Mouse (Mus musculus): ENCODE data around the gene Pcbp4. TPM values are rescaled to one million over a fixed set of nuclear protein-coding genes. Genes with fewer than 3 reads are reported as not detected.

Pcbp4 gene
- polyA plus RNA-seq, 1 experiment from 2014 or later = 140 TPM

DNA sequence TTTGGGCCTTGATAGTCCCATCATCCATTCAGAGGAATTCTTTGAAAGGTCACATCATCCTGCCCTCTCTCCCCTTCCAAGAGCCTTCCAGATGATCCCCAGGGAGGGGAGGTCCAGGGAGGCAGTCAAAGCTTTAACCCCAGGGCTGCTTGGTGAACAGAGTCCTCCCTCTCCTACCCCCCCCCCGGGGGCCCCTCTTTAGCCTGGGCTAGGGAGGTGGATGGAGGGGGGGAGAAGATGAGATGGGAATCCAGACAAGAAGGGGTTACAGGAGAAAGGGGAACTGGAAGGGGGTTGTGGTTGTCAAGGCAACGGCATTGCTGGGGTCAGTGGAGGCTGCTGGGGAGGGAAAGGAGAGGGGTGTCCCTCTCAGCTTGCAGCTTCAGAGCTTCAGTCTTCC lies 32.5 kb upstream of the Pcbp4 start:
- 0% methylated on average over 2 of the region's 2 CpGs for WGBS
- ATAC-seq (replicated peaks; ENCODE audit: low FRiP score) = peak; percentile 33; the same call in 1 of the 2 replicates
- peak overlapping the region; percentile 6; the same call in 1 of the 2 replicates for H3K4me3 ChIP-seq (replicated peaks)
- H3K27me3 ChIP-seq = no peaks in the 10 kb centered on the region
- no peak overlapping the region for H3K9ac ChIP-seq
- peaks cover 51% of the 10 kb centered on the region for H3K4me1 ChIP-seq
- H3K36me3 ChIP-seq = no peaks in the 10 kb centered on the region
- H3K4me2 ChIP-seq = peak overlapping the region; percentile 53
- no peaks in the 10 kb centered on the region for H3K9me3 ChIP-seq (replicated peaks)
- H3K27ac ChIP-seq = peak overlapping the region; percentile 69; the same call in 1 of the 2 replicates

GRCm38 (mm10) chr9:106421033-106421864 lies 31.8 kb upstream of the Pcbp4 start:
- Histone ChIP-seq H3K27me3 (no peaks in the 10 kb centered on the region), H3K36me3 (no peaks in the 10 kb centered on the region), H3K4me1 (peaks cover 51% of the 10 kb centered on the region), H3K4me2 (peak overlapping the region; percentile 53), H3K4me3 (replicated peaks) (peak overlapping the region; percentile 15; the same call in 1 of the 2 replicates), H3K9me3 (replicated peaks) (no peaks in the 10 kb centered on the region), H3K27ac (peak overlapping the region; percentile 69), H3K9ac (peak overlapping the region; percentile 1; the same call in 1 of the 2 replicates)
- peak; percentile 33; the same call in 1 of the 2 replicates for ATAC-seq (replicated peaks; ENCODE audit: low FRiP score)
- 8% methylated on average over 18 of the region's 18 CpGs for WGBS

- Histone ChIP-seq H3K4me2 (peak overlapping the region; percentile 53), H3K4me1 (peaks cover 51% of the 10 kb centered on the region), H3K9me3 (replicated peaks) (no peaks in the 10 kb centered on the region), H3K9ac (peak overlapping the region; percentile 1; the same call in 1 of the 2 replicates), H3K36me3 (no peaks in the 10 kb centered on the region), H3K27ac (peak overlapping the region; percentile 69), H3K4me3 (replicated peaks) (peak overlapping the region; percentile 15; the same call in 1 of the 2 replicates), H3K27me3 (no peaks in the 10 kb centered on the region)
- peak; percentile 55; the same call in 1 of the 2 replicates for ATAC-seq (replicated peaks; ENCODE audit: low FRiP score)
- 0% methylated on average over 3 of the region's 3 CpGs for WGBS
Measured at GRCm38 (mm10) chr9:106421865-106422160, 31.3 kb upstream of the Pcbp4 start.

- Histone ChIP-seq H3K9me3 (replicated peaks) (no peaks in the 10 kb centered on the region), H3K4me2 (peak overlapping the region; percentile 80), H3K36me3 (peaks cover 33% of the 10 kb centered on the region), H3K9ac (peak overlapping the region; percentile 48), H3K27ac (peak overlapping the region; percentile 97), H3K4me1 (peaks cover 17% of the 10 kb centered on the region), H3K4me3 (replicated peaks) (peak overlapping the region; percentile 93), H3K27me3 (no peaks in the 10 kb centered on the region)
- ATAC-seq (replicated peaks; ENCODE audit: low FRiP score) = peak; percentile 64
- 13% methylated on average over 11 of the region's 11 CpGs for WGBS
Measured at GRCm38 (mm10) chr9:106428719-106429220, 24.3 kb upstream of the Pcbp4 start.

DNA sequence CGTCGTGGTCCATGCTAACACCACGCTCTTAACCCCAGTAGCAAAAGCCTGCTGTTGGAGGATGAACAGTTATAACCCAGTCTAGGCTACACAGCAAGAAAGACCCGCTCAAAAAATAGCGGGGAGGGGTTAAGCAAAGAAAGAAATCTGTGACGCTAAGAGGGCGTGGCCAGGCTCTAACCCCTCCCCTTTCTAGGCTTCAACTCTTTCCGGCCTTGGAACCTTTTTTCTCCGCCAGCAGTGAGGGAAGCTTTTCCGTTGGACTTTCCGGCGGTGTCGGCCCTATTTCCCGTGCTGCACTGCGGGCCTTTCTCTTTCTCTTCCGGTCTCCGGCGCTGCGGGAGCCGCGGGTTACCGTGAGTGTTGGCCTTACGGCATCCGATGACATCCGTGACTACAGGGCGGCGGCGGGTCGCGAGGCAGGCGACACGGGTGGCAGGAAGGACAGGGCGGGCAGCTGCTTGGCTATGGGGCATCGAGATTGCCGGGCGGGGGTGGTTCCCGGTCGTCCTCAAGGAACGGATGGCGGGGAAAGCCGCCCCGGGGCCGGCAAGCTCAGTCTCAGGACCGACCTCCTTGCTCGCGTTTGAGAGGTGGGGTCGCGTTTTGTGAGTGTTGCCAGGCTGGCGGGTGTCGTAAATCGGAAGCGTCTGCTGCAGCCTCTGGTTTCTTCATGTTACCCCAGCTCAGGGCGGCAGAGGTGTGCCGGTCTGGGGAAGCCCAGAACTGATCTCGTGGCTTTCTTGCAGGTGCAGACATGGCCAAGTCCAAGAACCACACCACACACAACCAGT lies 23.7 kb upstream of the Pcbp4 start, which contains the start of gene Rpl29:
Gene Rpl29 (plus strand): TSS at position 234 of the 794 bp plus-strand sequence.
- WGBS = under 1% methylated on average over 55 of the region's 55 CpGs
- no peaks in the 10 kb centered on the region for H3K27me3 ChIP-seq
- peak within 1 kb of the TSS; percentile 80 for H3K4me2 ChIP-seq
- ATAC-seq (replicated peaks; ENCODE audit: low FRiP score) = peak; percentile 91
- H3K9ac ChIP-seq = peak within 1 kb of the TSS; percentile 98
- peak within 1 kb of the TSS; percentile 93 for H3K4me3 ChIP-seq (replicated peaks)
- H3K4me1 ChIP-seq = peaks cover 17% of the 10 kb centered on the region
- peaks cover 40% of the 10 kb centered on the region for H3K36me3 ChIP-seq
- H3K9me3 ChIP-seq (replicated peaks) = no peaks in the 10 kb centered on the region
- H3K27ac ChIP-seq = peak within 1 kb of the TSS; percentile 97

DNA sequence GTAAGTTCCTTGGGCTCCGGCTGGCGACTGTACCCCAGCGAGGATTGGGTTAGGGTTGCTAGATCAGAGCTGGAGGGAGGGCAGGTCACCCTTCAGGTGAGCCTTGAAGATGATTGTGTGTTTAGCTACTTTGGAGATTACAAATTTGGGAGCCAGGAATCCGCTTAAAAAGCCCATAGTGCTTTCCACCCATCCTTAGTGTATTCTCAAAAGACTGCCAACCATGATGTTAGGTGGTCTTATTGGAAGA lies 23.2 kb upstream of the Pcbp4 start:
- ATAC-seq (replicated peaks; ENCODE audit: low FRiP score) = no peak
- peak overlapping the region; percentile 98 for H3K9ac ChIP-seq
- WGBS = 0% methylated on average over 4 of the region's 4 CpGs
- H3K27ac ChIP-seq = peak overlapping the region; percentile 97
- H3K36me3 ChIP-seq = peaks cover 43% of the 10 kb centered on the region
- peaks cover 17% of the 10 kb centered on the region for H3K4me1 ChIP-seq
- no peaks in the 10 kb centered on the region for H3K27me3 ChIP-seq
- no peaks in the 10 kb centered on the region for H3K9me3 ChIP-seq (replicated peaks)
- peak overlapping the region; percentile 80 for H3K4me2 ChIP-seq
- H3K4me3 ChIP-seq (replicated peaks) = peak overlapping the region; percentile 93

- H3K9ac ChIP-seq = no peak overlapping the region
- H3K4me1 ChIP-seq = peaks cover 43% of the 10 kb centered on the region
- no peaks in the 10 kb centered on the region for H3K27me3 ChIP-seq
- 69% methylated on average over 7 of the region's 7 CpGs for whole genome bisulfite sequencing
- H3K27ac ChIP-seq = 0 out of 2 replicates have a peak overlapping the region, but pooled peaks have one; percentile 13
- H3K4me2 ChIP-seq = no peak overlapping the region
- no peaks in the 10 kb centered on the region for H3K9me3 ChIP-seq (replicated peaks)
- H3K4me3 ChIP-seq (replicated peaks) = no peak overlapping the region
- ATAC-seq (replicated peaks; ENCODE audit: low FRiP score) = no peak
- H3K36me3 ChIP-seq = peaks cover 48% of the 10 kb centered on the region
Measured at GRCm38 (mm10) chr9:106433389-106433788, 19.7 kb upstream of the Pcbp4 start.

DNA sequence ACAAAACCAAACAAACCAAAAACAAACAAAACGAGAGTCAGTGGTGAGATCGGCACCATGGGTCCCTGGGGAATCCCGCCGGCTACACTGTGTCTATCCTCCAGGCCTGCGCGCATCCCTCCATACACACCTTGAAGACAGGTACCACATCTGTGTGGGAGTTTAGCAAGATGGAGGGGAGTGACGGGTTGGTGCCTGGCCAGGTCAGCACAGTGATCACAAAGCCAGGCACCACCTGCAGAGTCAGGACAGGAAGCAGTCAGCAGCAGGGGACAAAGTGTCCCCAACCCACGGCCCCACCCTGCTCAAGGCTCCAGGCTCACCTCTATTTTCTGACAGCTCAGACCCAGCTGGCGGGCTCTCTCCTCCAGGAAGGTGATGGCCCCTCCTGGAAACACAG lies 16.5 kb upstream of the Pcbp4 start:
- no peak for ATAC-seq (replicated peaks; ENCODE audit: low FRiP score)
- WGBS = 75% methylated on average over 9 of the region's 9 CpGs
- Histone ChIP-seq H3K36me3 (peaks cover 41% of the 10 kb centered on the region), H3K27ac (no peak overlapping the region), H3K27me3 (no peaks in the 10 kb centered on the region), H3K4me3 (replicated peaks) (no peak overlapping the region), H3K9ac (no peak overlapping the region), H3K9me3 (replicated peaks) (no peaks in the 10 kb centered on the region), H3K4me2 (no peak overlapping the region), H3K4me1 (peaks cover 39% of the 10 kb centered on the region)

DNA sequence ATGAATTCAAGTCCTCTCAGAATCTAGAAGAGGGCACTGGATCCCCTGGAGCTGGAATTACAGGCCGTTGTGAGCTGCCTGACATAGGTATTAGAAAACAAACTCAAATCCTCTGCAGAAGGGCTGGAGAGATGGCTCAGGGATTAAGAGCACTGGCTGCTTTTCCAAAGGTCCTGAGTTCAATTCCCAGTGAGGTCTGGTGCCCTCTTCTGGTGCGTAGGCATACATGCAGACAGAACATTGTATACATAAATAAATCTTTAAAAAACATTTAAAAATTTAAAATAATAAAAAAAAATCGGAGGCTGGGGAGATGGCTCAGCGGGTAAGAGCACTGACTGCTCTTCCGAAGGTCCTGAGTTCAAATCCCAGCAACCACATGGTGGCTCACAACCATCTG lies 10.4 kb upstream of the Pcbp4 start:
- ATAC-seq (replicated peaks; ENCODE audit: low FRiP score) = no peak
- Histone ChIP-seq H3K4me2 (no peak overlapping the region), H3K9ac (no peak overlapping the region), H3K4me3 (replicated peaks) (no peak overlapping the region), H3K36me3 (peaks cover 12% of the 10 kb centered on the region; the same call in 1 of the 2 replicates), H3K27me3 (no peaks in the 10 kb centered on the region), H3K4me1 (peaks cover 39% of the 10 kb centered on the region), H3K9me3 (replicated peaks) (no peaks in the 10 kb centered on the region), H3K27ac (no peak overlapping the region)
- WGBS = 78% methylated on average over 5 of the region's 5 CpGs

DNA sequence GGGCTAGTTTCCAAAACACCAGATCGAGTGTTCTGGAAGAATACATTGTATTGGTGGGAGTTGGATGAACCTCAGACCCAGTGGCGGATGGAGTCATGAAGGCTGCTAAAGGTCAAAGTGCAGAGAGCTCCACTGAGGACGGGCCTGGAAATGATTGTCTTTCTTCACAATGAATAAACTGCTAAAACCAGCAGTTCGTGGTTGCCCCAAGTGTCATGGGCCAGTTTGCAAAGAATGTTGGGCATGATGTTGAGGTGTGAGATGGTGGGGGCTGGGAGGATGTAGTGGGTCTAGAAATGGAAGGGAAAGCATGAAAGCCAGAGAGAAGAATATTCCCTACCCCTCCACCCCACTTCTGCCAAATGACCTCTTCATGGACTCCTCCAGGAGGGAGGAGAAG lies 8.3 kb upstream of the Pcbp4 start:
- Histone ChIP-seq H3K9ac (no peak overlapping the region), H3K9me3 (replicated peaks) (no peaks in the 10 kb centered on the region), H3K36me3 (peaks cover 12% of the 10 kb centered on the region; the same call in 1 of the 2 replicates), H3K4me1 (peaks cover 48% of the 10 kb centered on the region), H3K4me3 (replicated peaks) (no peak overlapping the region), H3K4me2 (no peak overlapping the region), H3K27ac (0 out of 2 replicates have a peak overlapping the region, but pooled peaks have one; percentile 32), H3K27me3 (no peaks in the 10 kb centered on the region)
- ATAC-seq (replicated peaks; ENCODE audit: low FRiP score) = no peak
- WGBS = 58% methylated on average over 4 of the region's 4 CpGs

GRCm38 (mm10) chr9:106447348-106447747 lies 5.7 kb upstream of the Pcbp4 start, which contains the start of the genes Abhd14b and Abhd14a:
Abhd14b (plus strand) TSS chr9:106447459.
Abhd14a (minus strand) TSS chr9:106447678.
- peaks cover 73% of the 10 kb centered on the region for H3K4me1 ChIP-seq
- H3K9me3 ChIP-seq (replicated peaks) = no peaks in the 10 kb centered on the region
- peak within 1 kb of the TSS; percentile 57 for H3K4me3 ChIP-seq (replicated peaks)
- H3K36me3 ChIP-seq = 0 out of 2 replicates have a peak, but pooled peaks cover under 1% of the 10 kb centered on the region
- no peaks in the 10 kb centered on the region for H3K27me3 ChIP-seq
- peak; percentile 84 for ATAC-seq (replicated peaks; ENCODE audit: low FRiP score)
- H3K9ac ChIP-seq = peak within 1 kb of the TSS; percentile 65
- H3K27ac ChIP-seq = peak within 1 kb of the TSS; percentile 87
- WGBS = under 1% methylated on average over 24 of the region's 24 CpGs
- peak within 1 kb of the TSS; percentile 82 for H3K4me2 ChIP-seq
